Mouse (Mus musculus): ENCODE measurements at regions not wholly inside any gene's neighbourhood (a gene's known extent, or its start where the extent isn't known, plus 50 kb on each side); places are given as distances from the start of the nearest gene placed in this dataset.

GRCm38 (mm10) chr19:15838327-15838726 is 108.8 kb downstream of the Psat1 start:
- TF ChIP-seq CTCF (IDR thresholded peaks at IDR 0.05; ENCODE audit: extremely low read depth, insufficient read length, insufficient replicate concordance, low read depth, low read length) (no peak), POLR2A (IDR thresholded peaks at IDR 0.05; ENCODE audit: low read depth, low read length) (no peak)
